Mouse (Mus musculus) embryonic fibroblast, embryonic 13.5 days (primary cell): ENCODE data around the gene Acly. TPM values are rescaled to one million over a fixed set of nuclear protein-coding genes. Genes with fewer than 3 reads are reported as not detected.

Experiments
- H3K27ac ChIP-seq: 2 replicates; pipeline ENCODE4 v1.5.1; 2012; ENCODE audit warnings: low read length, control low read depth, inconsistent platforms; ENCODE audit not compliant: insufficient read depth
- H3K4me1 ChIP-seq: 2 replicates; pipeline ENCODE4 v1.6.1; 2011; ENCODE audit warnings: low read length; ENCODE audit not compliant: control insufficient read depth, insufficient read depth
- H3K4me3 ChIP-seq: 2 replicates; pipeline ENCODE4 v1.5.1; 2011; ENCODE audit warnings: mild to moderate bottlenecking, control low read depth, low read length; ENCODE audit not compliant: insufficient read depth
- CTCF ChIP-seq: IDR thresholded peaks from 2 replicates; pipeline ENCODE4 v1.5.1; 2011; ENCODE audit warnings: mild to moderate bottlenecking, control low read depth, low read length, moderate library complexity, borderline replicate concordance; ENCODE audit not compliant: insufficient read depth
- POLR2A ChIP-seq: IDR thresholded peaks from 2 replicates; pipeline ENCODE4 v1.6.1; 2011; ENCODE audit warnings: low read depth, mild to moderate bottlenecking, control low read depth, low read length, moderate library complexity
- polyA plus RNA-seq: library from polyadenylated mRNA; stranded (reverse); fragments of >200 nt; gene quantifications from 2 replicates; pipeline ENCODE4 v1.2.4, GENCODE M21; 2011; ENCODE audit warnings: low read depth; ENCODE audit not compliant: missing spikeins, insufficient read length

Acly gene
- polyA plus RNA-seq, 1 experiment: 111 TPM

DNA sequence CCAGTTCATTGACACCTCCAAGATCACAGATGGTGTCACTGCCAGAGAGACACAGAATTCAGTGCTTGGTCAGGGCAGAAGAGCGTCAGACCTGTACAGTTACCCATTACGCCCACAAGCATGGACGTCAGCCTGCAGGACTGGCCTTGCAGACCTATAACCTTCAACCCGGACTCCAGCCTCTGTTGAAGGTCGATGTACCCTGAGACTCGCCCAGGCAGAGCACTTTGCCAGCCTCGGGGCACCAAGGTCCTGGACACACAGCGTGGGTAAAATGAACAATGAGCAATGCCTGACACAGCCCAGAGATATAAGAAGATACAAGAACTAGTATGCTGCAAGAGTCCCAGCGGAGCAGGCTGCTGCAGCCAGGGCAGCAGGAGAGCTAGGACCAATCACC is 12.7 kb downstream of the Acly start:
- TF ChIP-seq CTCF (no peak), POLR2A (no peak)
- H3K4me1 ChIP-seq: no peaks in the 10 kb centered on the region
- H3K4me3 ChIP-seq: no peak overlapping the region
- H3K27ac ChIP-seq: no peak overlapping the region

DNA sequence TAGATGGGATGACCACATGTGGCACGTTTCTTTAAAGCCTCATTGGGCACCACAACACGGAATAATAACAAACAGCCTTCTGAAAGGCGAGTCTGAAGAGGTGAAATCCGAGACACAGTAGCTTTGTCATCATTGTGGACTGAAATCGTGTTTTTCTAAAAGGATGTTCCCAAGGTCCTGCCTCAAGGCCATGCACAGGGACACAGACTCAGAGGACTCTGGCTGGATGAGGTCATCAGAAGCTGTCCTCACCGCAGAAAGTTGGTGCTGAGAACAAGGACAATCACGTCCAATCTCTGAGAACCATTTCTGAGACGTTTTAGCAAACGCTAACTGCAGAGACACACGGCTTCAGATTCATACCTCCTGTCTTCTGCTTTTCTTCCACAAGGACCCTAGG is 14.1 kb downstream of the Acly start:
- TF ChIP-seq POLR2A (no peak), CTCF (no peak)
- H3K4me1 ChIP-seq: no peaks in the 10 kb centered on the region
- no peak overlapping the region for H3K4me3 ChIP-seq
- H3K27ac ChIP-seq: no peak overlapping the region

DNA sequence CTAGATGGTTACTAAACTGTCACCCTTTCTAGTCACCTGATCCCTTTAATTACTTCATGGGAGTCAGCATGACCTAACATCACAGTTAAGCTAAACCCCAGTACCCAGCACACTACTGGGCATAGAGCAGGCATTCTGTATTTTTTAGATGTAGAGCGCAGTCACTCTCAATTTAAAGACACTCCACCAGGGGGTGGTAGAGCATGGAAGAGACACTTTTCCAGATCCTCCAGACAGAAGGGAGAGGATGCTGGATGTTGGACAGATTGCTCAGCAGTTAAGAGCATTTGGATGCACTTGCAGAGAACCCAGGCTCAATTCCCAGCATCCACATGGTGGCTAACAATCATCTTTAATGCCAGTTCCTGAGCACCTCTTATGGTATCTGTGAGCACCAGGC is 15.4 kb downstream of the Acly start:
- Histone ChIP-seq H3K4me1 (no peaks in the 10 kb centered on the region), H3K4me3 (no peak overlapping the region), H3K27ac (no peak overlapping the region)
- TF ChIP-seq POLR2A: no peak
- no peak for TF ChIP-seq CTCF

DNA sequence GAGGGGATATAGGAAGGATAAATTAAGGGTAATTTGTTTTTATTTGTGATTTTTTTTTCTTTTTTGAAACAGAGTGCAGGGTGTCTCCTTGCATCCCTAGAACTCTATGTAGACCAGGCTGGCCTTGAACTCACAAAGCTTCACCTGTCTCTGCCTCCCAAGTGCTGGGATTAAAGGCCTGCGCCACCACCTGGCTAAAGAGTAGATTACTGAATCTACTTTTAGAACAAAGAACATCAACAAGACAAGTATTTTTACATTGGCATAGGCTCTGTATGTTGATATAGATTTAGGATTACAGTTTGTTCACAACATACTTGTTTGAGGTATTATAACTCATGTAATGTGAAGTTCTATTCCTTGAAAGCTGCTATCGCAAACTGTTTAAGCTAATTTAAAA is 17.2 kb downstream of the Acly start:
- no peak overlapping the region for H3K4me3 ChIP-seq
- no peak overlapping the region for H3K27ac ChIP-seq
- TF ChIP-seq CTCF (no peak), POLR2A (no peak)
- H3K4me1 ChIP-seq: no peaks in the 10 kb centered on the region

DNA sequence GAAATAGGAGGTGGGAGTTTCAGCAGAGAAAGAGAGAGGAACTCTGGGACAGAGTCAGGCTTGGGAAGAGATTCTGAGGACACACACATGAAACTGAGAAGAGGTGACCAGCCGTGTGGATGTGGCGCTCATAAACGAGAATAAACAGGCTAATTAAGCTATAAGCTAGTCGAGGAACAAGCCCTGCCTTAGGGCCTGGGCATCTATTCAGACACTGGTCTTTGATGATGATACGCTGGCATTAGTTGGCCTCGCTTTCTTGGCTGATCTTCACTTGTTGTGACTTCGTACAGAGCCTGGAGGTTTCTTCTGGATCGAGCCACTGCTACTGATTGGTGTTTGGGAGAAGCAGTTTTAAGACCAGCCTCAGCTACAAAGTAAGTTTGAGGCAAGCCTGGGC is 21.8 kb downstream of the Acly start:
- no peak overlapping the region for H3K27ac ChIP-seq
- H3K4me3 ChIP-seq: no peak overlapping the region
- TF ChIP-seq POLR2A (no peak), CTCF (no peak)
- no peaks in the 10 kb centered on the region for H3K4me1 ChIP-seq

DNA sequence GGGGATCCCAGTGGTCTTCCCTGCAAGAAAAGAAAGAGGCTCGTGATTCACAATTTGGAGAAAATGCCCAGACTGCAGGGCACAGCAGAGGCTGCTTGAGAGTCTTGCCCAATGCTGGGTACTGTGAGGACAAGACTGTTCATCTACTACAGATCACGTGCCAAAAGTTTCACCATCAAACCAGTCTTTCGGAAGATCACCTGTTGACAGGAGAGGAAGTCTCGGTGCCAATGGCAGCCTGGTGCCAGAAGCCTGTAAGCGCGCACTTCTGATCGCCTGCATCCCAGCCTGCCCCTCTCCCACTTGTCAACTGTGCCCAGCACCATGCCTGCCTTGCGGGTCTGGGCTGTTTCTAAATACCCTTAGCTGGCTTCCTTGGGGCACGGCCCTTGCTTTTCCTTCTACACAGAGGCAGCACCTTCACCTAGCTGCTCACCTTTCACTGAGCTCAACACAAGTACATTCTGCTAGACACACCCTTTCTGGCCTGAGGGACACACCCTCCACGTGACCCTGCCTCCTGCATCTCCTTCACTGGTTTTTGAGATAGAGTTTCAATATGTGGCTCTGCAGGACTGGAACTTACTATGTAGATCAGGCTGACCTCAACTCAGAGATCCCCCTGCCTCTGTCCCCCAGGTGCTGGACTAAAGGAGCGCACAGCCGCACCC is 22.7 kb downstream of the Acly start:
- TF ChIP-seq CTCF (no peak), POLR2A (no peak)
- no peak overlapping the region for H3K27ac ChIP-seq
- H3K4me3 ChIP-seq: no peak overlapping the region
- no peaks in the 10 kb centered on the region for H3K4me1 ChIP-seq

DNA sequence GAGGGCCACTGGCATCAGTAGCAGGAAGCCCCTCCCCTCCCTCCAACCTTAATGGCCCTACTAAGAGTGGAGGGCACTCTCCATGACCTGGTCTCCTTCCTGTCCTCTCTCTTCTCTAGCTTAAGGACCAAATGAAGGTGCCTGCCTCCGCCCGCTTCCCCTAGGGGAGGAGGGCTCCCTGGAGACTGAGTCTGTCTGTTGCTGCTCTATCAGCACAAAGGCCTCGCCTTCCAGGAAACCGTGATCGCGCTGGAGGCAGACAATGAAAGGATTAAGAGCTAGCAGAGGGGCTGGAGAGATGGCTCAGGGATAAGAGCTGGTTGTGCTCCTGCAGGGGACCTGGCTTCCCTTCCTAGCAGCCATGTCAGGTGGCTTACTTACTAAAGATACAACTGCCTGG is 26.5 kb downstream of the Acly start:
- Histone ChIP-seq H3K27ac (no peak overlapping the region), H3K4me1 (no peaks in the 10 kb centered on the region), H3K4me3 (no peak overlapping the region)
- TF ChIP-seq POLR2A: no peak
- TF ChIP-seq CTCF: no peak

DNA sequence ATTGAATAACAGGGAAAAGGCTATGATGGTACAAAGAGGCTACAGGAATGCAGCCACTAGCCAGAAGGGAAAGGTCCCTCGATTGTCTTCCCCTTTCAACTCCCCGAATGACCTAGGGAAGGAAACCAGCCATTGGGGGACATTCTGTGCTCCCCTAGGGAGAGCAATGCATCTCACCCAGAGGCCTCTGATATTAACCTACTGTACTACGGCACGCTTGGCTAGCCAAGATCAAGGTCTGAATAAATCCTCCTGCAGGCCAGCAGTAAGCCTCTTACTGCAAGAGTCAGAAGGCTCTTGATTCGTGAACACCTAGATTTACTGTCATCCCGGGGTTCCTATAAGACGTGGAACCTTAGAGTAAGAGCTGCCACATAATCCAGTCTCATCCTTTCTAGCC is 27.1 kb downstream of the Acly start:
- TF ChIP-seq CTCF: no peak
- Histone ChIP-seq H3K4me1 (no peaks in the 10 kb centered on the region), H3K4me3 (no peak overlapping the region), H3K27ac (no peak overlapping the region)

DNA sequence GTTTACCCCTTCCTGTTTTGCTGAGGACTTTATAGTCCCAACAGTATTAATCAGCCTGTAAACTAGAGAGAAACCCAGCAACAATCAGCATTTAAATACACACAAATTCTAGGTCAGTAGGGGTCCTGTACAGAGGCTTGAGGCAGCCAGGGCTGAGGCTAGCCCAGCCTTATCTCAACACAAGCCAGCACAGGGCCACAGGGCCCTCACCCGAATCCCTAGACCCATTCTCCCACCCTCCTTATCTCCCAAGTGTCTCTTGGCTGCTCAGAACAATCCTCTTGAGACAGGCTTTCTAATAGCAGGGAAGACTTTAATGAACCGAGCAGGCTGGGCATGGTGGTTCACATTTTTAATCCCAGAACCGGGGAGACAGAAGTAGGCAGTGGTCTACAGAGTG is 27.6 kb downstream of the Acly start:
- Histone ChIP-seq H3K4me1 (no peaks in the 10 kb centered on the region), H3K27ac (no peak overlapping the region), H3K4me3 (no peak overlapping the region)
- TF ChIP-seq CTCF: no peak
- TF ChIP-seq POLR2A: no peak

DNA sequence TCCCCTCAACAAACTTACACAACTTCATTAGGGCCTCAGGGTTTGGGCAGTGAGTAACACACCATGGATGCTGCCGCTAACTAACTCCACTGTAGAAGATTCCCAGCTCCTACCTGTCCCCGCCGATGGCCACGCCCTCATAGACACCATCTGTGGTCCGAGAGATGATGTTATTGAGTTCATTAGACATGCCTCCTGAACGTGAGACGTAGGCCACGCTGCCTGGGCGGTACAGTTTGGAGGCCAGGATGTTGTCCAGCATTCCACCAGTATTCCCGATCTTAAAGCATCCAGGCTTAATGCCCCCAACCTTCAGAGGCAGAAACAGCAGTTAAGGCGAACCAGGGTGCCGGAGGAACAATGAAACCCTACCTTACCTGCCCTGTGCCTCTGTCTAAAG is 34.0 kb downstream of the Acly start:
- Histone ChIP-seq H3K4me1 (no peaks in the 10 kb centered on the region), H3K27ac (no peak overlapping the region), H3K4me3 (no peak overlapping the region)
- TF ChIP-seq CTCF (no peak), POLR2A (no peak)

DNA sequence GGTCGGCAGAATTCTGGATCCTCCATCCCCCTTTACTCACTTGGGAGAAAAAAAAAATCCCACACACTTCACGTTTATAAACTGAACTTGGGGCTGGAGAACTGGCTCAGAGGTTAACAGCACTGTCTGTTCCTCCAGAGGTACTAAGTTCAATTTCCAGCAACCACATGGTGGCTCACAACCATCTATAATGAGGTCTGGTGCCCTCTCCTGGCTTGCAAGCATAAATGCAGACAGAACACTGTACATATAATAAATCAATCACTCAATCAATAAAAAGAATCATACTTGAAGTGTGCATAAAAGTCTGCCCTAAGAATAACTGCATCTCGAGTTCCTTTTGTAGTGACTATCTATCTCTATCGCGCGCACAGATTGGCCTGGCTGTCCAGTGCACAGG is 36.8 kb downstream of the Acly start:
- no peak for TF ChIP-seq CTCF
- Histone ChIP-seq H3K4me1 (no peaks in the 10 kb centered on the region), H3K27ac (no peak overlapping the region), H3K4me3 (no peak overlapping the region)
